Mouse (Mus musculus) kidney, postnatal 0 days (tissue): ENCODE results near the gene Clint1. TPM values are rescaled to one million over a fixed set of nuclear protein-coding genes. Genes with fewer than 3 reads are reported as not detected.

Experiments used
- ATAC-seq: fragments of 200-750 bp; cut with Nextera tagmentation; replicated peaks from 2 replicates; pipeline ENCODE4 v1.8.0; 2017; ENCODE audit warnings: low read depth, moderate number of reproducible peaks, moderate TSS enrichment, moderate library complexity; ENCODE audit not compliant: low FRiP score
- DNase-seq: peaks from one replicate; pipeline ENCODE4 v3.0.0-alpha.2; 2016; ENCODE audit warnings: low spot score
- H3K27ac ChIP-seq: fragments of 300-500 bp; sonication (generic); 2 replicates; pipeline ENCODE4 v1.5.1; 2014; ENCODE audit warnings: mild to moderate bottlenecking
- H3K27me3 ChIP-seq: fragments of 300-500 bp; sonication (generic); 2 replicates; pipeline ENCODE4 v1.6.1; 2014; ENCODE audit warnings: low read length, mixed read lengths; ENCODE audit not compliant: insufficient read depth
- H3K36me3 ChIP-seq: fragments of 300-500 bp; sonication (generic); 2 replicates; pipeline ENCODE4 v1.6.1; 2014; ENCODE audit warnings: low read length, mixed read lengths; ENCODE audit not compliant: insufficient read depth
- H3K4me1 ChIP-seq: fragments of 300-500 bp; sonication (generic); replicated peaks from 2 replicates; pipeline ENCODE4 v1.6.1; 2014; ENCODE audit warnings: antibody characterized with exemption, low read length, mixed read lengths; ENCODE audit not compliant: insufficient read depth
- H3K4me2 ChIP-seq: fragments of 300-500 bp; sonication (generic); 2 replicates; pipeline ENCODE4 v1.6.1; 2014; ENCODE audit warnings: mild to moderate bottlenecking, low read length, moderate library complexity, mixed read lengths
- H3K4me3 ChIP-seq: fragments of 300-500 bp; sonication (generic); replicated peaks from 2 replicates; pipeline ENCODE4 v1.5.1; 2014; ENCODE audit warnings: low read depth, low read length
- H3K9ac ChIP-seq: fragments of 300-500 bp; sonication (generic); 2 replicates; pipeline ENCODE4 v1.6.1; 2014; ENCODE audit warnings: low read depth, low read length
- H3K9me3 ChIP-seq: fragments of 300-500 bp; sonication (generic); replicated peaks from 2 replicates; pipeline ENCODE4 v1.6.1; 2016; ENCODE audit warnings: low read length, inconsistent platforms, mixed read lengths
- CTCF ChIP-seq: IDR thresholded peaks from 2 replicates; pipeline ENCODE4 v1.5.1; 2016; ENCODE audit warnings: antibody characterized with exemption, low read depth, mild to moderate bottlenecking, moderate library complexity
- whole genome bisulfite sequencing: fragments of 180-500 bp; shearing (Covaris S2); extraction: QIAGEN DNeasy Blood & Tissue Kit; methylation state at CpG from one replicate; pipeline ENCODE4 v1.1.7; 2014; 5-methylcytosine and 5-hydroxymethylcytosine counted together
- polyA plus RNA-seq: library from polyadenylated mRNA; unstranded; fragments of >200 nt; fragmentation: Nextera tagmentation; extraction: Ambion mirVana; gene quantifications from 2 replicates; pipeline ENCODE4 v1.2.1, GENCODE M21; 2015

The Clint1 gene
- 88.4 and 90.3 TPM in 2 replicates for polyA plus RNA-seq

GRCm38 (mm10) chr11:45851516-45852123 is at the start of gene Clint1:
TSS of gene Clint1 (plus strand) at chr11:45852051.
- under 1% methylated on average over 51 of the region's 57 CpGs for WGBS
- no peak for TF ChIP-seq CTCF

GRCm38 (mm10) chr11:45804068-45804467 is 47.8 kb upstream of the Clint1 start:
- DNase-seq (no peak), ATAC-seq (no peak)
- Histone ChIP-seq H3K27me3 (no peaks in the 10 kb centered on the region), H3K4me2 (no peak overlapping the region), H3K4me1 (peaks cover 8% of the 10 kb centered on the region; the same call in 1 of the 2 replicates), H3K36me3 (no peaks in the 10 kb centered on the region), H3K9me3 (no peaks in the 10 kb centered on the region), H3K27ac (no peak overlapping the region), H3K9ac (no peak overlapping the region), H3K4me3 (no peak overlapping the region)
- no peak for TF ChIP-seq CTCF
- WGBS = 64% methylated on average over 4 of the region's 4 CpGs

More at GRCm38 (mm10) chr11:45851516-45852123, at the start of gene Clint1:
- no peaks in the 10 kb centered on the region for H3K27me3 ChIP-seq
- H3K27ac ChIP-seq = peak within 1 kb of the TSS; percentile 81
- DNase-seq (peak; percentile 83), ATAC-seq (peak; percentile 83)
- peaks cover 17% of the 10 kb centered on the region for H3K4me1 ChIP-seq
- H3K4me3 ChIP-seq = peak within 1 kb of the TSS; percentile 95
- peak within 1 kb of the TSS; percentile 96 for H3K9ac ChIP-seq
- no peaks in the 10 kb centered on the region for H3K36me3 ChIP-seq
- peak within 1 kb of the TSS; percentile 65 for H3K4me2 ChIP-seq
- no peaks in the 10 kb centered on the region for H3K9me3 ChIP-seq

GRCm38 (mm10) chr11:45805312-45805772 is 46.5 kb upstream of the Clint1 start:
- 42% methylated on average over 6 of the region's 6 CpGs for WGBS
- Histone ChIP-seq H3K4me1 (0 out of 2 replicates have a peak, but pooled peaks cover 4% of the 10 kb centered on the region), H3K4me2 (no peak overlapping the region), H3K36me3 (no peaks in the 10 kb centered on the region), H3K4me3 (no peak overlapping the region), H3K9ac (no peak overlapping the region), H3K9me3 (no peaks in the 10 kb centered on the region), H3K27ac (peak overlapping the region; percentile 75), H3K27me3 (no peaks in the 10 kb centered on the region)
- DNase-seq (peak; percentile 35), ATAC-seq (peak; percentile 70)
- no peak for TF ChIP-seq CTCF

GRCm38 (mm10) chr11:45805810-45806209 is 46.0 kb upstream of the Clint1 start:
- no peak for DNase-seq
- 0 out of 2 replicates have a peak, but pooled peaks have one; percentile 33 for ATAC-seq
- 59% methylated on average over 2 of the region's 2 CpGs for WGBS
- H3K27ac ChIP-seq = peak overlapping the region; percentile 75
- H3K36me3 ChIP-seq = no peaks in the 10 kb centered on the region
- no peak overlapping the region for H3K4me2 ChIP-seq
- no peak overlapping the region for H3K9ac ChIP-seq
- TF ChIP-seq CTCF = no peak
- H3K4me1 ChIP-seq = 0 out of 2 replicates have a peak, but pooled peaks cover 4% of the 10 kb centered on the region
- H3K9me3 ChIP-seq = no peaks in the 10 kb centered on the region
- no peak overlapping the region for H3K4me3 ChIP-seq
- H3K27me3 ChIP-seq = no peaks in the 10 kb centered on the region

GRCm38 (mm10) chr11:45806264-45806663 is 45.6 kb upstream of the Clint1 start:
- no peak for TF ChIP-seq CTCF
- H3K4me3 ChIP-seq = no peak overlapping the region
- ATAC-seq = peak; percentile 61
- H3K4me2 ChIP-seq = no peak overlapping the region
- H3K27ac ChIP-seq = peak overlapping the region; percentile 75
- no peaks in the 10 kb centered on the region for H3K27me3 ChIP-seq
- 44% methylated on average over 2 of the region's 2 CpGs for WGBS
- H3K9ac ChIP-seq = no peak overlapping the region
- no peaks in the 10 kb centered on the region for H3K36me3 ChIP-seq
- no peak for DNase-seq
- 0 out of 2 replicates have a peak, but pooled peaks cover 4% of the 10 kb centered on the region for H3K4me1 ChIP-seq
- no peaks in the 10 kb centered on the region for H3K9me3 ChIP-seq

GRCm38 (mm10) chr11:45806809-45807208 is 45.0 kb upstream of the Clint1 start:
- no peaks in the 10 kb centered on the region for H3K9me3 ChIP-seq
- 0 out of 2 replicates have a peak, but pooled peaks cover 4% of the 10 kb centered on the region for H3K4me1 ChIP-seq
- no peak for TF ChIP-seq CTCF
- ATAC-seq (no peak), DNase-seq (no peak)
- no peaks in the 10 kb centered on the region for H3K27me3 ChIP-seq
- H3K36me3 ChIP-seq = no peaks in the 10 kb centered on the region
- H3K4me3 ChIP-seq = no peak overlapping the region
- no peak overlapping the region for H3K4me2 ChIP-seq
- no peak overlapping the region for H3K9ac ChIP-seq
- H3K27ac ChIP-seq = peak overlapping the region; percentile 75
- 72% methylated on average over 3 of the region's 3 CpGs for WGBS
